Mouse (Mus musculus) bone marrow macrophage, adult 2 months (primary cell): Measurements from ENCODE around the gene Tm2d1.

Source experiments
- CTCF ChIP-seq: IDR thresholded peaks from 2 replicates; pipeline ENCODE4 v1.5.1; 2012; ENCODE audit warnings: low read depth, mild to moderate bottlenecking, low read length, moderate library complexity
- POLR2A ChIP-seq: IDR thresholded peaks from 2 replicates; pipeline ENCODE4 v1.6.1; 2012; ENCODE audit warnings: mild to moderate bottlenecking, low read depth, low read length, borderline replicate concordance

DNA sequence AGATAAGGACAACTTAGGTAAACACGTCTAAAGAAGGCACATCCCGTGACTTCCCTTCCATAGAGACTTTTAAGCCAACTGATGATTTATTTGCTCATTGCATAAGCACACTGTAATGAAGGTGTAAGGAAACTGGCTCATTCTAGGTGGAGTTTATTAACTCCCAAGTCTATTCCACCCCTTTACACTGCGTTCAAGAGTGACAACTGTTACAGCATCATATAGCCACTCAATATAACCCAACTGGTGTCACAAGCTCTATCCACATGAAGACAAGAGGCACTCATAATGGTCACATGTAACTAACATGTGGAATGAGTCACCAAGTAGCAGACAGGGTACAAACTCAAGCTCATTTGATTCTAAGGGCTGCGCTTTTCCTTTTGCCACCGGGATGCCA lies 34.5 kb downstream of the Tm2d1 start:
- TF ChIP-seq CTCF (no peak), POLR2A (no peak)
